Mouse (Mus musculus): ENCODE results near the gene Gm5485. TPM values are rescaled to one million over a fixed set of nuclear protein-coding genes. Genes with fewer than 3 reads are reported as not detected.
A peak's percentile ranks its signal among the peaks of the same experiment; 100 is the strongest.

The Gm5485 gene
- polyA plus RNA-seq (2015; fragmentation: Nextera tagmentation; extraction: Ambion mirVana) = 121 and 126 TPM in 2 replicates

DNA sequence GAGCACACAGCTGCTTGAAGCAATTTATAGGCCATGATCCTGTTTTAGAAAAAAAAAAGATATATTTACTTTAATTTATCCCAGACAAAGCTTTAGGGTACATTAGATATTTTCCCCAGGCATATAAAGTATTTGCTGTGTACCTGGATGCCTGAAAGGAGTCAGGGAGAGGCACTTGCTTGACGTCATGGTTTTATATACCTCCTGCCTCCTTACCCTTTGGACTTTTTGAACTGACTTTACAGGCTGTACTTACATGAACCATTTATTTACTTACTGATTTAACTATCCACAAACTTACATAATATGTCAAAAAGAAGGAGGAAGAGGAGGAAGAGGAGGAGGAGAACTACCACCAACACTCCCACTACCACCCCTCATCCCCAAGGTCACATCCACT, at the start of gene Gm5485:
Gene Gm5485, minus strand, starts transcription at position 171 of the 400 bp plus-strand sequence.
- H3K4me1 ChIP-seq (replicated peaks; ENCODE audit: control insufficient read depth, insufficient read depth, low read length) = no peaks in the 10 kb centered on the region
- 44% methylated on average over 1 of the region's 1 CpGs for WGBS
- H3K27me3 ChIP-seq (replicated peaks; ENCODE audit: control insufficient read depth, insufficient read depth, low read length) = no peaks in the 10 kb centered on the region
- peak; percentile 95 for ATAC-seq
- H3K27ac ChIP-seq (ENCODE audit: low read depth, low read length) = 0 out of 2 replicates have a peak within 1 kb of the TSS, but pooled peaks have one; percentile 12
- TF ChIP-seq CTCF (IDR thresholded peaks at IDR 0.05; ENCODE audit: low read depth) = no peak
- H3K36me3 ChIP-seq (ENCODE audit: control insufficient read depth, insufficient read depth) = no peaks in the 10 kb centered on the region
- H3K4me3 ChIP-seq (ENCODE audit: low read depth, low read length) = no peak within 1 kb of the TSS
- H3K4me2 ChIP-seq (replicated peaks; ENCODE audit: low read depth) = 0 out of 2 replicates have a peak within 1 kb of the TSS, but pooled peaks have one; percentile 28
- no peaks in the 10 kb centered on the region for H3K9me3 ChIP-seq (ENCODE audit: control insufficient read depth)
- no peak within 1 kb of the TSS for H3K9ac ChIP-seq (ENCODE audit: low read depth, low read length)

GRCm38 (mm10) chr16:48453264-48453663, 41.0 kb upstream of the Gm5485 start:
- no peak overlapping the region for H3K27ac ChIP-seq (ENCODE audit: low read depth, low read length)
- no peak for ATAC-seq
- no peak for TF ChIP-seq CTCF (IDR thresholded peaks at IDR 0.05; ENCODE audit: low read depth)
- no peak overlapping the region for H3K4me3 ChIP-seq (ENCODE audit: low read depth, low read length)
- no peaks in the 10 kb centered on the region for H3K36me3 ChIP-seq (ENCODE audit: control insufficient read depth, insufficient read depth)
- H3K4me2 ChIP-seq (replicated peaks; ENCODE audit: low read depth) = no peak overlapping the region
- no peaks in the 10 kb centered on the region for H3K4me1 ChIP-seq (replicated peaks; ENCODE audit: control insufficient read depth, insufficient read depth, low read length)
- H3K9ac ChIP-seq (ENCODE audit: low read depth, low read length) = no peak overlapping the region
- WGBS = 73% methylated on average over 3 of the region's 3 CpGs
- no peaks in the 10 kb centered on the region for H3K27me3 ChIP-seq (replicated peaks; ENCODE audit: control insufficient read depth, insufficient read depth, low read length)
- H3K9me3 ChIP-seq (ENCODE audit: control insufficient read depth) = 0 out of 2 replicates have a peak, but pooled peaks cover 2% of the 10 kb centered on the region

- no peak for TF ChIP-seq CTCF (IDR thresholded peaks at IDR 0.05; ENCODE audit: low read depth)
- H3K4me1 ChIP-seq (replicated peaks; ENCODE audit: control insufficient read depth, insufficient read depth, low read length) = no peaks in the 10 kb centered on the region
- ATAC-seq = no peak
- H3K4me3 ChIP-seq (ENCODE audit: low read depth, low read length) = no peak overlapping the region
- no peak overlapping the region for H3K9ac ChIP-seq (ENCODE audit: low read depth, low read length)
- H3K9me3 ChIP-seq (ENCODE audit: control insufficient read depth) = no peaks in the 10 kb centered on the region
- WGBS = 69% methylated on average over 8 of the region's 8 CpGs
- H3K4me2 ChIP-seq (replicated peaks; ENCODE audit: low read depth) = no peak overlapping the region
- no peaks in the 10 kb centered on the region for H3K36me3 ChIP-seq (ENCODE audit: control insufficient read depth, insufficient read depth)
- no peak overlapping the region for H3K27ac ChIP-seq (ENCODE audit: low read depth, low read length)
- H3K27me3 ChIP-seq (replicated peaks; ENCODE audit: control insufficient read depth, insufficient read depth, low read length) = no peaks in the 10 kb centered on the region
Observed at GRCm38 (mm10) chr16:48446161-48446925, 34.1 kb upstream of the Gm5485 start.

DNA sequence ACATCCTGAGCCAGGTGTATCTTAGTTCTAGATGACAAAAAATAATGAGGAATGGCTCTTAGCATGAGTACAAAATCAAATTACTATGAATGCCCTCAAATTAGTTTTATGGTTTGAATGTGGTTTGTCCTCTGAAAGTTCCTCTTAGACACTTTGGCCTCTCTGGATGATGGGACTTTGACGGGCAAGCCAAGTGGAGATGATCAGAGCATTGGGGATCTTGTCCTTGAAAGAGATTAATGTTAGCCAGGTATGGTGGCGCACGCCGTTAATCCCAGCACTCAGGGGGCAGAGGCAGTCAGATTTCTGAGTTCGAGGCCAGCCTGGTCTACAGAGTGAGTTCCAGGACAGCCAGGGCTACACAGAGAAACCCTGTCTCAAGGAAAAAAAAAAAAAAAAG, 32.4 kb upstream of the Gm5485 start:
- WGBS = 95% methylated on average over 5 of the region's 5 CpGs
- H3K27me3 ChIP-seq (replicated peaks; ENCODE audit: control insufficient read depth, insufficient read depth, low read length) = no peaks in the 10 kb centered on the region
- TF ChIP-seq CTCF (IDR thresholded peaks at IDR 0.05; ENCODE audit: low read depth) = no peak
- no peak overlapping the region for H3K4me3 ChIP-seq (ENCODE audit: low read depth, low read length)
- H3K9ac ChIP-seq (ENCODE audit: low read depth, low read length) = no peak overlapping the region
- no peaks in the 10 kb centered on the region for H3K36me3 ChIP-seq (ENCODE audit: control insufficient read depth, insufficient read depth)
- ATAC-seq = no peak
- no peak overlapping the region for H3K27ac ChIP-seq (ENCODE audit: low read depth, low read length)
- H3K9me3 ChIP-seq (ENCODE audit: control insufficient read depth) = no peaks in the 10 kb centered on the region
- H3K4me1 ChIP-seq (replicated peaks; ENCODE audit: control insufficient read depth, insufficient read depth, low read length) = no peaks in the 10 kb centered on the region
- H3K4me2 ChIP-seq (replicated peaks; ENCODE audit: low read depth) = no peak overlapping the region

DNA sequence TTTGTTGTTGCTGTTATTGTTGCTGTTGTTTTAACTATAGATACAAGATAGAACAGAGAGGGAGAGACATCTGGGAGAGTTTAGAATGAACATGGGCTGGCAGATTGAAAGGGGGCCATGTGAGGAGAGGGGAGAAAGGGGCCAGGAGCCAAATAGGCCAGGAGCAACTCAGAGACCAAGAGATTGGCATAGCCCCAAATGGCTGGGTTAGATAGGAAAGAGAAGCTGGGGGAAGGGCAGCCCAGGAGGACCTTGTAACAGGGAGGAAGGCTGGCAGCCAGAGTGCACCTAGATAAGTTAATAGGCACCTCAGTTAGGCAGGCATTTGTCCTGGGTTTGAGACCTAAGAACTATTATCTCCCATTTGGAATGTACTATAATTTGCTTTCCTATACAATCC, 25.3 kb upstream of the Gm5485 start:
- Histone ChIP-seq H3K4me2 (replicated peaks; ENCODE audit: low read depth) (no peak overlapping the region), H3K4me1 (replicated peaks; ENCODE audit: control insufficient read depth, insufficient read depth, low read length) (no peaks in the 10 kb centered on the region), H3K27ac (ENCODE audit: low read depth, low read length) (no peak overlapping the region), H3K36me3 (ENCODE audit: control insufficient read depth, insufficient read depth) (no peaks in the 10 kb centered on the region), H3K9ac (ENCODE audit: low read depth, low read length) (no peak overlapping the region), H3K4me3 (ENCODE audit: low read depth, low read length) (no peak overlapping the region), H3K27me3 (replicated peaks; ENCODE audit: control insufficient read depth, insufficient read depth, low read length) (no peaks in the 10 kb centered on the region), H3K9me3 (ENCODE audit: control insufficient read depth) (no peaks in the 10 kb centered on the region)
- no peak for ATAC-seq
- no peak for TF ChIP-seq CTCF (IDR thresholded peaks at IDR 0.05; ENCODE audit: low read depth)

GRCm38 (mm10) chr16:48435454-48435853, 23.2 kb upstream of the Gm5485 start:
- Histone ChIP-seq H3K9ac (ENCODE audit: low read depth, low read length) (no peak overlapping the region), H3K4me3 (ENCODE audit: low read depth, low read length) (no peak overlapping the region), H3K27ac (ENCODE audit: low read depth, low read length) (no peak overlapping the region), H3K9me3 (ENCODE audit: control insufficient read depth) (no peaks in the 10 kb centered on the region), H3K27me3 (replicated peaks; ENCODE audit: control insufficient read depth, insufficient read depth, low read length) (no peaks in the 10 kb centered on the region), H3K4me1 (replicated peaks; ENCODE audit: control insufficient read depth, insufficient read depth, low read length) (no peaks in the 10 kb centered on the region), H3K4me2 (replicated peaks; ENCODE audit: low read depth) (no peak overlapping the region), H3K36me3 (ENCODE audit: control insufficient read depth, insufficient read depth) (no peaks in the 10 kb centered on the region)
- 38% methylated on average over 1 of the region's 1 CpGs for WGBS
- ATAC-seq = no peak
- TF ChIP-seq CTCF (IDR thresholded peaks at IDR 0.05; ENCODE audit: low read depth) = no peak
